Mouse (Mus musculus) ES-Bruce4 (cell line): Measurements from ENCODE around the gene P3h3. TPM values are rescaled to one million over a fixed set of nuclear protein-coding genes. Genes with fewer than 3 reads are reported as not detected.
A peak's percentile ranks its signal among the peaks of the same experiment; 100 is the strongest.

Experiments used
- H3K27ac ChIP-seq: 2 replicates; pipeline ENCODE4 v1.5.1; 2012; ENCODE audit warnings: low read length, inconsistent platforms; ENCODE audit not compliant: insufficient read depth
- H3K27me3 ChIP-seq: 2 replicates; pipeline ENCODE4 v1.6.1; 2012; ENCODE audit warnings: mild to moderate bottlenecking, low read length, inconsistent platforms; ENCODE audit not compliant: control insufficient read depth, poor library complexity, insufficient read depth, severe bottlenecking
- H3K36me3 ChIP-seq: 2 replicates; pipeline ENCODE4 v1.6.1; 2012; ENCODE audit warnings: inconsistent platforms, mild to moderate bottlenecking, low read length, moderate library complexity; ENCODE audit not compliant: control insufficient read depth, poor library complexity, insufficient read depth, severe bottlenecking
- H3K4me1 ChIP-seq: one replicate; pipeline ENCODE4 v1.8.1; 2011; ENCODE audit warnings: low read length; ENCODE audit not compliant: control insufficient read depth, insufficient read depth
- H3K4me3 ChIP-seq: 2 replicates; pipeline ENCODE4 v1.5.1; 2011; ENCODE audit warnings: low read depth, mild to moderate bottlenecking, low read length
- H3K9ac ChIP-seq: 2 replicates; pipeline ENCODE4 v1.6.1; 2012; ENCODE audit warnings: low read depth, mild to moderate bottlenecking, inconsistent platforms; ENCODE audit not compliant: poor library complexity, severe bottlenecking
- H3K9me3 ChIP-seq: replicated peaks from 2 replicates; pipeline ENCODE4 v1.6.1; 2012; ENCODE audit warnings: mild to moderate bottlenecking, low read length, inconsistent platforms; ENCODE audit not compliant: control insufficient read depth, poor library complexity, insufficient read depth, severe bottlenecking
- CTCF ChIP-seq: IDR thresholded peaks from one replicate; pipeline ENCODE4 v1.8.1; 2011; ENCODE audit warnings: low read depth, low read length
- EP300 ChIP-seq: IDR thresholded peaks from 2 replicates; pipeline ENCODE4 v1.6.1; 2011; ENCODE audit warnings: low read depth, low read length; ENCODE audit not compliant: insufficient read depth
- POLR2A ChIP-seq: IDR thresholded peaks from one replicate; pipeline ENCODE4 v1.8.1; 2011; ENCODE audit warnings: low read length; ENCODE audit not compliant: insufficient read depth
- polyA plus RNA-seq: library from polyadenylated mRNA; stranded (reverse); fragments of >200 nt; gene quantifications from 2 replicates; pipeline ENCODE4 v1.2.4, GENCODE M21; 2011; ENCODE audit warnings: low read depth; ENCODE audit not compliant: missing spikeins, insufficient read depth, insufficient read length

Gene P3h3
- polyA plus RNA-seq, 1 experiment = 3.1 TPM

- Histone ChIP-seq H3K9ac (no peak overlapping the region), H3K27me3 (no peaks in the 10 kb centered on the region), H3K9me3 (no peaks in the 10 kb centered on the region), H3K27ac (no peak overlapping the region), H3K4me1 (peaks cover 12% of the 10 kb centered on the region), H3K4me3 (peak overlapping the region; percentile 64), H3K36me3 (no peaks in the 10 kb centered on the region)
- no peak for TF ChIP-seq EP300
- no peak for TF ChIP-seq POLR2A
- TF ChIP-seq CTCF = no peak
Measured at GRCm38 (mm10) chr6:124856321-124856720, 1.2 kb downstream of the P3h3 start.

DNA sequence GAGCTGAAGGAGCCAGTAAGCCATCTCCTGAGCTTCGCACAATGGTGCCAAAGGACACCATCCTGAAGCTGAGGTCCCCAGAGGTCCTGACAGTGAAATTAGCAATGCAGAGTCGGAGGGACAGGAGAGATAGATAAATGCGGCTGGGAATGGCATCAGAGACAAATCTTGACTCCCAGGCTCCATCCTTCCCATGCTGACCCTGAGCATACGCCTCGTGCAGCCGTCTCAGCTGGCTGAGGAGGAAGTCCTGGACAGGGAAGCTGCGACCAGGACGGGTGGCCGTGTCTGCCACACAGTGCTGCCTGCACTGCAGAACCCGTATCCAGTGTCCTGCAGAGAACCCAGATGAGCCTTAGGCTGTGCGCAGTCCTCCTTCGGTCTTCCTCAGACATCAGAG, 2.9 kb downstream of the P3h3 start:
- peaks cover 13% of the 10 kb centered on the region for H3K4me1 ChIP-seq
- H3K27ac ChIP-seq = no peak overlapping the region
- H3K9me3 ChIP-seq = no peaks in the 10 kb centered on the region
- H3K36me3 ChIP-seq = no peaks in the 10 kb centered on the region
- no peak overlapping the region for H3K9ac ChIP-seq
- no peaks in the 10 kb centered on the region for H3K27me3 ChIP-seq
- no peak overlapping the region for H3K4me3 ChIP-seq
- TF ChIP-seq POLR2A (no peak), EP300 (no peak), CTCF (no peak)

DNA sequence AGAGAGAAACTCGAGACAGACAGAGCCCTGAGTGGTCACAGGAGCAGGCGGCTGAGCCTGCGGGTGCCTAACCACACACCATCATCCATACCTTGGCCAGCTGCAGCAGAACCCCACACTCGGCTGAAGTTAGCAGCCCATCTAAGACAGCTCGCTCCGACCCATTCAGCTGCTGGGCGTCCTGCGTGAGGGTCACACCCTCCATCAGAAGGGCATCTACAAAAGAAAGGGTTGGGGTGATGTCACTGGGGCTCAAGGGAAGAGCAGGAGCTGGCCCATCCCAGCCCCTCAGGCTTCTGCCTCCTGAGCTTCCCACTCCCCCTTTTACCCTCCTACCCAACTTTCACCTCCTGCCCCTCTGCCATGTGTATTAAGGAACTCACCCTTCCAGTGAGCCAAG, 7.0 kb downstream of the P3h3 start:
- TF ChIP-seq CTCF (no peak), EP300 (peak; percentile 50; the same call in 1 of the 2 replicates)
- Histone ChIP-seq H3K4me1 (peaks cover 4% of the 10 kb centered on the region), H3K9me3 (no peaks in the 10 kb centered on the region), H3K36me3 (no peaks in the 10 kb centered on the region), H3K4me3 (no peak overlapping the region), H3K9ac (no peak overlapping the region), H3K27me3 (no peaks in the 10 kb centered on the region), H3K27ac (no peak overlapping the region)

DNA sequence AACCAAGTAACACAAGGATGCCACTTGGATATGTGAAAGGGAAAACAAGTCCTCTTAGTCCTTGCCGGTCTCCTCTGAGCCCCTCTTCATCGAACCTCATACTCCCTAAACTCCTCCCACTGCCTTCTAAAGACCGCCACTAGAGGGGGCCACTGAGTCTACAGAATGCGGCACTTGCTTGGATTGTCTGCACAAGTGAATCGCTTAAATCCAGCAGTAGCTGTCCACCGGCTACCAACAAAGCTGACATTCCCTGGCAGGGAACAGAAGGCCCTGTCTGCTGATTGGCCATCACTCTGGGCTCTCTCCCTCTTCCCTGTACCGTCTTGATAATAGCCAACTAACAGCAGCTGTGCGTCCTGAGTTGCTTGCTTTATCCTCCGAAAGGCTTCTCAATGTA, 10.2 kb downstream of the P3h3 start:
- Histone ChIP-seq H3K27me3 (no peaks in the 10 kb centered on the region), H3K4me3 (no peak overlapping the region), H3K27ac (no peak overlapping the region), H3K9me3 (no peaks in the 10 kb centered on the region), H3K4me1 (peaks cover 4% of the 10 kb centered on the region), H3K36me3 (no peaks in the 10 kb centered on the region), H3K9ac (no peak overlapping the region)
- TF ChIP-seq POLR2A = no peak
- peak; percentile 88 for TF ChIP-seq CTCF

DNA sequence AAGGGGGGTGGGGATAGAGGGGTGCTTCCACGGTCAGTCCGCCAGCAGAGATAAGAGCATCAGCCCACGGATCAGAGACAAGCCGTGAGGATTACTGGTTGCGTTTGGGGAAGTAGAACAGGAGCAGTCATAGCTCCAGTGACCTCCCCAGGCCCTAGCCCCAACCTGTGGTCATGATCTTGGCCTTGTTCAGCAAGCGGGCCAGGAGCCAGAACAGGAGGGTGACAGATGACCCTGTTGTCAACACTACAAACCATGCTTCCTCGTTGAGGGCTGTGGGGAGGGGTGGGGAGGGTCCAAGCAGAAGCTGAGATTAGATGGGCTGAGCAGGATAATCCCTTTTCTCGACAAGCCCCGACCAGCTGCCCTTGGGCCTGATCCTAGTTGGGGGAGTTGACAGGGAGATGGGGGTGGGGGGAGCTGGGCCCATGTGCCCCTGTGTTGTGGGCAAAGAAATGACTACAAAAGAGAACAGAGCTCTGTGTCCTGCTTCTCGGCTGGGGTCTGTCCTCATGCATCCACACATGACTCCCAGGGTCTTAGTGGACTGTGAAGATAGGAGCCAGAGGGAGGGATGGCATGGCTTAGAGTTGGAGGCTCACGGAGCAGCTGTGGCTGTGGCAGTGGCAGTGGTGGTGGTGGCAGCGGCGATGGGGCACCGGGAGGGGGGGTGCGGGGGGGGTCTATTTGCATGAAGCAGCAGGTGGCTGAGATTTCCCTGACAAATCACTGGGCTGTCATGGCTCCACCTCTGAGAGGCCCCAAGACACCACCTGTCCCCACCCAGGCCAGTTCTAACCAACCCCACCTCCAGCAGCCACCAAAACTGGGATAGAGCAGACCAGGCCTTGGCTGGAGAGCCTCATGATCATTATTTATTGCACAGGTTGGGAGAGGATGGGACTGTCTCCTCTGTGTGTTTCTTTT, 17.0 kb downstream of the P3h3 start, which contains the start of gene Gnb3:
Gene Gnb3 (minus strand): TSS at position 35 of the 927 bp plus-strand sequence.
- Histone ChIP-seq H3K4me1 (peaks cover 2% of the 10 kb centered on the region), H3K27me3 (no peaks in the 10 kb centered on the region), H3K36me3 (no peaks in the 10 kb centered on the region), H3K27ac (no peak within 1 kb of the TSS), H3K9me3 (no peaks in the 10 kb centered on the region), H3K4me3 (no peak within 1 kb of the TSS), H3K9ac (no peak within 1 kb of the TSS)
- no peak for TF ChIP-seq EP300
- no peak for TF ChIP-seq POLR2A
- no peak for TF ChIP-seq CTCF

DNA sequence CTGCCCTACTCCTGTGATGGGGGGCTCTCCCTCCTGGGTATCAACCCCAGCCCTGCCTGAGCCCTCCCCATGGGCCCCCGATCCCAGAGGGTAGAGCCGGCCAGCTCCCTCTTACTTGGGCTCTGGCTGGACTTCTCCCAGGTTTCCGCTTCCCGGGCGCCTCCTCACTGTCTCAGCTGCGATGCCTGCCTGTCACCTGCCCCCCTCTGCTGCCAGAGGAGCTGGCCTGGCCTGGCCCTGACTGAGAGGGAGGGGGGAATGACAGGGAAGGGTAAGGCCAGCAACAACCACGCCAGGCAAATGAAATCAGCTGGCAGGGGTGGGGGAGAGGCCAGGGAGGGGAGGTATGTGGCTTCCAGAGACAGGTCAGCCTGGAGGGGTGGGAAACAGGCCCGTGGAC, 17.7 kb downstream of the P3h3 start:
- Histone ChIP-seq H3K36me3 (no peaks in the 10 kb centered on the region), H3K4me3 (no peak overlapping the region)

More for the DNA sequence above, 17.7 kb downstream of the P3h3 start:
- no peaks in the 10 kb centered on the region for H3K9me3 ChIP-seq
- TF ChIP-seq CTCF = no peak
- TF ChIP-seq POLR2A = no peak
- TF ChIP-seq EP300 = no peak
- H3K27ac ChIP-seq = no peak overlapping the region
- no peaks in the 10 kb centered on the region for H3K27me3 ChIP-seq
- H3K9ac ChIP-seq = no peak overlapping the region
- H3K4me1 ChIP-seq = peaks cover 2% of the 10 kb centered on the region
